Mouse (Mus musculus) cortical plate, adult 2 months (tissue): ENCODE measurements around the gene Ccdc146.

Experiments used
- CTCF ChIP-seq: fragments of 200-500 bp; IDR thresholded peaks from 2 replicates; pipeline ENCODE4 v1.5.1; 2011; ENCODE audit warnings: mild to moderate bottlenecking, control low read depth, low read length; ENCODE audit not compliant: insufficient read depth; ENCODE audit errors: extremely low read depth
- POLR2A ChIP-seq: fragments of 200-500 bp; IDR thresholded peaks from 2 replicates; pipeline ENCODE4 v1.6.1; 2011; ENCODE audit warnings: mild to moderate bottlenecking, low read length, control low read depth; ENCODE audit not compliant: insufficient read depth; ENCODE audit errors: extremely low read depth

GRCm38 (mm10) chr5:21299076-21299755 is 125.3 kb downstream of the Ccdc146 start:
- TF ChIP-seq POLR2A, result no peak
- TF ChIP-seq CTCF, result no peak
